Mouse (Mus musculus) neutrophil, adult 5-6 weeks (primary cell): ENCODE measurements around the gene Vkorc1l1. TPM values are rescaled to one million over a fixed set of nuclear protein-coding genes. Genes with fewer than 3 reads are reported as not detected.
A peak's percentile ranks its signal among the peaks of the same experiment; 100 is the strongest.

Source experiments
- ATAC-seq: fragments of 151-379, 151-347 bp; 2 replicates; pipeline ENCODE4 v1.8.0; 2017; ENCODE audit warnings: mild to moderate bottlenecking, moderate TSS enrichment; ENCODE audit not compliant: insufficient number of reproducible peaks, poor library complexity, low FRiP score, severe bottlenecking; ENCODE audit errors: extremely low read depth
- total RNA-seq: library from RNA; stranded (forward); fragments of 200-1000 nt; gene quantifications from 2 replicates; pipeline ENCODE4 v1.2.3, GENCODE M21; 2017

Vkorc1l1 gene
- total RNA-seq, 1 experiment from 2014 or later, result 14.3 TPM

GRCm38 (mm10) chr5:129994989-129995388, 53.2 kb downstream of the Vkorc1l1 start:
- ATAC-seq, result no peak

- ATAC-seq, result no peak
These were observed 55.9 kb downstream of the Vkorc1l1 start for GRCm38 (mm10) chr5:129997700-129998099.

GRCm38 (mm10) chr5:129999097-129999496, 57.3 kb downstream of the Vkorc1l1 start:
- peak; percentile 50 for ATAC-seq

DNA sequence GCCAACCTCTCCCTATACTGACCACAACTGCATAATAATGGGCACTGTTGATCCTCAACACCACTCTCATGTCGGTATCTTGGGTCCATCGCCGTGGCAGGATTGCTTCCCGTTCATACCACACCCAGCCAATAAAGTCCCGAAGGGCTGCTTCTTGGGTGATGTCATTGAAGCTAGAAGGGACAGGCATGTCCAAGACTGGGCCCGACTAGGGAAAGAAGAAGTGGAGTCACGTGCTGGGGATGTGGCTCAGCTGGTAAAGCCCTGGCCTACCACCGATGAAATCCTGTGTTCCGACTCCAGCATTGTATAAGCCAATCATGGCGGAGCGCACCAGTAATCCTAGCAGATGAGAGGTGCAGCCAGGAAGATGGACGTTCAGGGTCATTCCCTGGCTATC, 59.0 kb downstream of the Vkorc1l1 start:
- ATAC-seq, result peak; percentile 37

- ATAC-seq, result peak; percentile 33; the same call in 1 of the 2 replicates
These were observed 59.7 kb downstream of the Vkorc1l1 start for GRCm38 (mm10) chr5:130001356-130001987.

DNA sequence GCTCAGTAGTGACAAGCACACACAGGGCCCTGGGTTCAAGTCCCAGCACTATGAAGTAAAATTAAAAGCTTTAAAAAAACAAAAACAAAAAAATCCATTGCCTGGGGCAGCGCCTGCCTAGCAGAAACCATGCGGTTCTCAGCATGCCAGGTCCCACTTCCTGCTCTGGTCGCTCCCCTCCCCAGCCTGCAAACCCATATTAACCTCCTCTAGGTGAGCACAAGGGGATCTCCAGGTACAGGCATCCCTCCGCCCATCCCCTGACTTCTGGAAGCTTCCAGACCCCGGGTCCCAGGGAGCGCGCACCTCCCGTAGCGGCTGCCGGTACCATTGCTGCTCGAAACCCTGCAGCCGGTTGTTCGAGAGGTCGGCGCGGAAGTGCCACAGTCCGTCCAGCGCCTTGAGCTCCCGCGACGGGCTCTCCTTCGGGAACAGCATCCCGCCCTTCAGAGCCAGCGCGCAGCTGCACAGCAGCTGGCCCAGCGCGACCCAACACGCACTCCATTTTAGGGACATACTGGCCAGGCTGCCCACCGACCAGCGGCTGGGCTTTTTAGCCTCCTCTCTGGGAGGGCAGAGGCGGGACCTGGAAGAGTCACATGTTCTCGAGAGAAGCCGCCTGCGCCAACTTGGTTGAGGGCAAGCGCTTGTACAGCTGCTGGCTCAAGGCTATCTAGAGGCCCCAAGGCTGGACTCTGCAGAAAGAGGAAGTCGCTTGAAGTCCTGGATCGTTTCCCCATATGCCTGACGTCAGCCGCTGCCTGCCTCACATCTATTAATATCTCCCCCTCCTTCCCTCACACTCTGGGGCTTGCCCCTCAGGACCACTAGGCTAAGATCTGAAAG, 60.8 kb downstream of the Vkorc1l1 start, which contains the start of gene Gusb:
Gene Gusb, minus strand, starts transcription at position 749 of the 846 bp plus-strand sequence.
- ATAC-seq, result peak; percentile 82

GRCm38 (mm10) chr5:130003229-130003628, 61.5 kb downstream of the Vkorc1l1 start:
- no peak for ATAC-seq

DNA sequence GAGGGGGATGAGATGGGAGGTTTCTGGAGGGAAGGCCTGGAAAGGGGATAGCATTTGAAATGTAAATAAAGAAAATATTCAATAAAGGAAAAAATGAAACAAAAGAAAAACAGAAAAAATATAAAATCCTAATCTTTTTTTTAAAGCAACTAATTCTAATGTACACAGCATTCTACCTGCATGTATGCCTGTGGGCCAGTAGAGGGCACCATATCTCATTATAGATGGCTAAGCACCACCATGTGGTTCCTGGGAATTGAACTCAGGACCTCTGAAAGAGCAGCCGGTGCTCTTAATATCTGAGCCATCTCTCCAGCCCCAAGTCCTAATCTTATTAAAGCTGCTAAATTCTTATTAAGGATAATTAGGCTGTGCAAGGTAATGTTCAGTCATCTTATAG, 65.6 kb downstream of the Vkorc1l1 start:
- no peak for ATAC-seq

DNA sequence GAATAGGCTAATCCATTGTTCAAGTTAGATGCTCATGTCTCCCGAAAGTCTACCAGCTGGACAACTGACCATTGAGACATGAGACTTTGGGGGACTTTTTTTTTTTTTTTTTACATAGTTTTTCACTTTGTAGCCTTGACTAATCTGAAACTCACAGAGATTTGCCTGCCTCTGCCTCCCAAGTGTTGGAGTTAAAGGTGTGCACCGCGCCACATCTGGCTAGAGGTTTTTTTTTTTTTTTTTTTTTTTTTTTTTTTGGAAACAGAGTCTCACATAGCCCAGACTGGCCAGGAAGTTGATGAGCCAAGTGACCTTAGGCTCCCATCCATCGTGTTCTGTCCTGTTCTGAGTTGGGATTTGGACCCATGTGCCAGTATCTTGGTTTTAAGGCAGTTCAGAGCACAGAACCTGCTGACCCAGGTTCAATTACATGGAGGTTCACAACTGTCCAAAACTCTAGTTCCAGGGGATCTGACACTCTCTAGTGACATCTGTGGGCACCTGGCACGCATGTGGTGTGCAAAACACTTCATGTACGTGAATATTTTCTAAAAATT, 66.3 kb downstream of the Vkorc1l1 start:
- no peak for ATAC-seq

DNA sequence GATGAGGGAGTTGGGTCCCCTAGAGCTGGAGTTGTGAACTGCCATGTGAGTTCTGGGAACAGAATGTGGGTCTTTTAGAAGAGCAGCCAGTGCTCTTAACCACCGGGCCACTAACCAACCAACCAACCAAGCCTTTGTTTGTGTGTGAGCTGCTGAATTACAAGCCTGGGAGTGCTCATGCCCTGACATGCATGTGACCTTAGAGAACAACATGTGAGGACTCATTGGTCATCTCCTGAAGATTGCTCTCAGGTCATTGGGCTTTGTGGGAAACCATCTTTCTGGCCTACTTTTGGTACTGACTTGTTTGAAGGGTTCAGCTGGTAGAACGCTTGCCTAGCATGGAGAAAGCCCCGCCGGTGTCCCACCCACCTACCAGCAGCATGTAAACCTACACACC, 68.0 kb downstream of the Vkorc1l1 start:
- no peak for ATAC-seq

DNA sequence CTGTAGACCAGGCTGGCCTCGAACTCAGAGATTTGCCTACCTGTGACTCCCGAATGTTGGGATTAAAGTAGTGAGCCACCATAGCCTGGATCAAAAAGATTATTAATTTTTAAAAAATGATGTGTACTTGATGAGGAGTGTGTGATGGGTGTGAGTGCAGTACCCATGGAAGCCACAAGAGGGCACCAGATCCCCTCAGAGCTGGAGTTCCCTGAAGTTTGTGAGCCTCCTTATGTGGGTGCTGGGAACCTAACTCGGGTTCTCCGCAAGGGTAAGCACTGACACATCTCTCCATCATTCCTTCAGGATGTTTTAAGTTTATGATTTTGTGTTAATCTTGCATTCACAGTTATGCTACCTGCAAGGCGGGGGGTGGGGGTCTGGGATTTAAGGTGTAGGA, 69.2 kb downstream of the Vkorc1l1 start:
- ATAC-seq, result no peak

DNA sequence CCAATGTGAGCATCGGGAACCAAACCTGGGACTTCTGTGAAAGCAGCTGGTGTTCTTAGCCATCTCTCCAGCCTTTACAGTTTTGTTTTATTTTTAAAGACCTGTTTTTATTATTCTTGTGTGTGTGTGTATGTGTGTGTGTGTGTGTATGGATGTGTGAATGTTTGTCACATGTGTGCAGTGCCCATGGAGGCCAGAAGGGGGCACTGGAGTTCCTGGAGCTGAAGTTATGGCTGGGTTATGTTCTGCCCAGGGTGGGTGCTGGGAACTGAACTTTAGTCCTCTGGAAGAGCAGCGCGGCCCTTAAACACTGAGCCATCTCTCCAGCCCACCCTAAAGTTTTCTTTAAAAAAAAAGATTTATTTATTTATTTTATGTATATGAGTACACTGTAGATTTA, 73.3 kb downstream of the Vkorc1l1 start:
- ATAC-seq, result no peak

GRCm38 (mm10) chr5:130019461-130019860, 77.7 kb downstream of the Vkorc1l1 start:
- no peak for ATAC-seq

DNA sequence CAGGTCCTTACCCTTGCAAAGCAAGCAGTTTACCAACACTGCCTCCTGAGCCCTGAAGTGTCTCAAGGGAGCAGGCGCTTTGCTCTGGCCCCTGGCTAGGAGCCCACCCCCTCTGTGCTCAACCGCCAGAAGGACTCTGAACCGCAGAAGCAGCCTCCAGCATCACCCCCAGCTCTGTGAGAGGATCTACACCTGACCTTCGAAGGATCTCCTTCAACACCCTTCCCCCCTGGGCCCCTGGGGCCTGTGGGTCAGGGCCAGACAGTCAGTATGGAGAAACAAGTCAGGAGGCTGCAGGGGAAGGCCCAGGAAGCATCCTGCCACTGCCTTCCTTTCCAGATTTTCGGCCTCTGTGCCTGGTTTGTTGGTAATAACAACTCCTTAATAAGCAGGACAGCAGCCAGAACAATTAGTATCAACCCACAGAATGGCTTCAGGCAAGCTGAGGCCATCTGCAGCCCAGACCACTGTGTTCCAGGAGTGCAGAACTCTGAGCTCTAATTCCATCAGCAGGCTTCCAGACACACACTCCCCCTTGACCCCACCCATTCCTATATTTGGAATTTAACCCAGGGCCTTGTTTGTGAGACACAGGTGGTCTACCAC, 79.7 kb downstream of the Vkorc1l1 start:
- no peak for ATAC-seq

DNA sequence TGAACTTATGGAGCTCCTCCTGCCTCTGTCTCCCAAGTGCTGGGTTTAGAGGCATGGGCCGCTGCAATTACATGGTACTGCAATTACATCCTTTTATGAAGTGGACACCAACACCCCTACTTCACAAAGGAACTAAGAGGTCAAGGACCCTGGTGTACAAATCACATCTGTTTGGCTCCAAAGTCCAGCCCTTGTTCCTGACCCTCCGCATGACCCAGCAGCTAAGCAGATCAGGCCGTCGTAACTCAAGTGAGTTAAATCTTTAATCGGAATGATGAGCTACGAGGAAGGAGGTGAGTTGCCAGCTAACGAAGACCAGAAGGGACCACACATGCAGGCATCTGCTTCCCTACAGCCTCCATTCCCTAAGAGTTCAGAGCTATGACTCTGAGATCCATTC, 80.6 kb downstream of the Vkorc1l1 start:
- no peak for ATAC-seq

- ATAC-seq, result no peak
These were observed 81.4 kb downstream of the Vkorc1l1 start for GRCm38 (mm10) chr5:130023067-130023766.

GRCm38 (mm10) chr5:130023767-130024539, 82.2 kb downstream of the Vkorc1l1 start:
- peak; percentile 79 for ATAC-seq

GRCm38 (mm10) chr5:130027134-130027533, 85.4 kb downstream of the Vkorc1l1 start:
- no peak for ATAC-seq
